Mouse (Mus musculus): Measurements from ENCODE around the gene Ttll11.

DNA sequence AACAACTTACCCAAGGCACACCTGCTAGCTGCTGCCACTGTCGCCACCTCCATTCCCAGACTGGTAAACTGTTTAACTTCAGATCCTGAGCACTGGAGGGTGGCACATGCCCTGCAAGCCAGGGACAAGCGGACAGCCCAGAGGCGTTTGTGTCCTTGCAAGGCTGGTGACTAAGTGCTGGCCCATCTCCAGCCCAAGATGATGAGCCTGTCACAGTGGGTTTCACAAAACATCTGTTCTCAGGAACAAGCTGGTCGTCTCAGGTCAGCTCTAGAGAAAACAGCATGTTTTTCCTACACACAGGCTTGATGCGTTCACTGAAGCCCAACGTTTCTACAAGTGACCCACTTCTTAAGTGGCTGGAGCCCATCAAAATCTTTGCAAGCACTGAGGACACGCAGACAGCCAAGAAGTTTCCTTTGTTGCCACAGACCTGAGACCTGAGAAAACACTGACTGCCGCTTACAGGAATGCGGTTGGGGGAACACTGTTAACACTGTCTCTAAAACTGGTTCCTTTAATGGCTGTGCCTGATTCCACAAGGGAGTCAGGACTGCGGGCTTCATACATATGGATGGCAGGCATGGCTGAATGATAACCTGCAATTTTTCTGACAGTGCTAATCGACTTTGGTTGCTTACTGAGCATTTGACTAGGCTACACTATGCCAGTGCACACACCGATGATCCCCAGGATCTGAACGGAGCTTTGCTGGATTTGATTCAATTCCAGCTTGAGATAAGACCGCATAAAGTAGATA lies 167.7 kb downstream of the Ttll11 start:
- no peak for TF ChIP-seq CTCF (IDR thresholded peaks at IDR 0.05; ENCODE audit: borderline replicate concordance, control insufficient read depth, extremely low read depth, insufficient read depth, low read length, poor library complexity)
- no peak for TF ChIP-seq POLR2A (IDR thresholded peaks at IDR 0.05; ENCODE audit: control insufficient read depth, extremely low read depth, insufficient read depth, low read length, poor library complexity)
